Mouse (Mus musculus) stomach, postnatal 0 days (tissue): ENCODE results near the gene Zfp644.

Source experiments
- CTCF ChIP-seq: IDR thresholded peaks from 2 replicates; pipeline ENCODE4 v1.5.1; 2016; ENCODE audit warnings: antibody characterized with exemption, low read depth, mild to moderate bottlenecking, moderate library complexity
- EP300 ChIP-seq: optimal IDR thresholded peaks from 2 replicates; pipeline ENCODE3; 2016; ENCODE audit warnings: antibody characterized with exemption

GRCm38 (mm10) chr5:106709388-106710084 lies 12.4 kb upstream of the Zfp644 start:
- TF ChIP-seq EP300 (no peak), CTCF (no peak)
